Mouse (Mus musculus) forebrain, embryonic 15.5 days (tissue): Measurements from ENCODE around the gene Rab30. TPM values are rescaled to one million over a fixed set of nuclear protein-coding genes. Genes with fewer than 3 reads are reported as not detected.

Experiments used
- ATAC-seq: fragments of 200-750 bp; cut with Nextera tagmentation; replicated peaks from 2 replicates; pipeline ENCODE4 v1.8.0; 2017; ENCODE audit warnings: mild to moderate bottlenecking, moderate TSS enrichment, moderate library complexity
- H3K27ac ChIP-seq: fragments of 300-500 bp; sonication (generic); replicated peaks from 2 replicates; pipeline ENCODE4 v1.5.1; 2015; ENCODE audit warnings: mild to moderate bottlenecking, inconsistent platforms
- H3K27me3 ChIP-seq: fragments of 300-500 bp; sonication (generic); 2 replicates; pipeline ENCODE4 v1.6.1; 2015; ENCODE audit warnings: inconsistent platforms
- H3K36me3 ChIP-seq: fragments of 300-500 bp; sonication (generic); 2 replicates; pipeline ENCODE4 v1.6.1; 2015; ENCODE audit warnings: mild to moderate bottlenecking, inconsistent platforms
- H3K4me1 ChIP-seq: fragments of 300-500 bp; sonication (generic); 2 replicates; pipeline ENCODE4 v1.6.1; 2015; ENCODE audit warnings: inconsistent platforms
- H3K4me2 ChIP-seq: fragments of 300-500 bp; sonication (generic); replicated peaks from 2 replicates; pipeline ENCODE4 v1.6.1; 2015; ENCODE audit warnings: mild to moderate bottlenecking, inconsistent platforms
- H3K4me3 ChIP-seq: fragments of 300-500 bp; sonication (generic); 2 replicates; pipeline ENCODE4 v1.5.1; 2015; ENCODE audit warnings: mild to moderate bottlenecking, inconsistent platforms
- H3K9ac ChIP-seq: fragments of 300-500 bp; sonication (generic); replicated peaks from 2 replicates; pipeline ENCODE4 v1.6.1; 2015; ENCODE audit warnings: mild to moderate bottlenecking, inconsistent platforms
- H3K9me3 ChIP-seq: fragments of 300-500 bp; sonication (generic); 2 replicates; pipeline ENCODE4 v1.6.1; 2016; ENCODE audit warnings: inconsistent platforms
- WGBS: fragments of 180-500 bp; shearing (Covaris S2); methylation state at CpG from one replicate; pipeline ENCODE4 v1.1.7; 2015; ENCODE audit warnings: mixed read lengths; 5-methylcytosine and 5-hydroxymethylcytosine counted together
- polyA plus RNA-seq: library from polyadenylated mRNA; unstranded; fragments of >200 nt; fragmentation: Nextera tagmentation; extraction: Ambion mirVana; gene quantifications from 2 replicates; pipeline ENCODE4 v1.2.1, GENCODE M21; 2015

The Rab30 gene
- polyA plus RNA-seq, 1 experiment from 2014 or later = 19.8 TPM

DNA sequence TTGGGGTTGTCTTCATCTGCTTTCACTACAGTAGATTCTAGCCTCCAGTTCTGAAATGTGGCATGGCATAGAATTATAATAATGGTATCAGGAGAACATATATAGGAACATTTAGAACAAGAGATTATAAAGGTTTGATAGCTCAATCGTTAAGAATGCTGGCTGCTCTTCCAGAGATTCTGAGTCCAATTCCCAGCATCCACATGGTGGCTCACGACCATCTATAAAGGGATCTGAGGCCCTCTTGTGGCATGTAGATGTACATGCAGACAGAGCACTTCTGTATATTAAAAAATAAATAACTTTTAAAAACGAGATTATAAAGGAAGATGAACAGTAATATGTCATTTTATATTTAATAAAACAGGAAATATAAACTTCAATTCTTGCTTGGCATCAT is 152.1 kb downstream of the Rab30 start:
- 46% methylated on average over 3 of the region's 3 CpGs for WGBS
- no peak for ATAC-seq
- Histone ChIP-seq H3K4me2 (no peak overlapping the region), H3K27me3 (no peaks in the 10 kb centered on the region), H3K36me3 (no peaks in the 10 kb centered on the region), H3K4me1 (no peaks in the 10 kb centered on the region), H3K4me3 (no peak overlapping the region), H3K27ac (no peak overlapping the region), H3K9me3 (no peaks in the 10 kb centered on the region), H3K9ac (no peak overlapping the region)

Other genes with a start within 250 kb of the Rab30 start
- gene Ccdc90b, start 180.5 kb upstream of the Rab30 start, polyA plus RNA-seq = 60.5 and 65.2 TPM in 2 replicates
- 16.1 and 17.2 TPM in 2 replicates for gene Ankrd42, start 104.5 kb upstream of the Rab30 start, polyA plus RNA-seq
- gene Pcf11, start 71.7 kb upstream of the Rab30 start, polyA plus RNA-seq = 24.0 and 24.1 TPM in 2 replicates
- 7.5 and 9.3 TPM in 2 replicates for gene Ddias, start 132.6 kb downstream of the Rab30 start, polyA plus RNA-seq
- 16.6 and 17.4 TPM in 2 replicates for gene Prcp, start 132.9 kb downstream of the Rab30 start, polyA plus RNA-seq